Mouse (Mus musculus): Measurements from ENCODE around the gene Card10. TPM values are rescaled to one million over a fixed set of nuclear protein-coding genes. Genes with fewer than 3 reads are reported as not detected.

The Card10 gene
- polyA plus RNA-seq, 1 experiment from 2014 or later, result 2.6 TPM

- Histone ChIP-seq H3K4me1 (peaks cover 82% of the 10 kb centered on the region), H3K27me3 (ENCODE audit: poor library complexity, severe bottlenecking) (peaks cover 84% of the 10 kb centered on the region)
Observed at GRCm38 (mm10) chr15:78842371-78843163, 39.7 kb upstream of the Card10 start, which contains the start of gene Cdc42ep1. Gene Cdc42ep1 (plus strand): TSS chr15:78842624.

DNA sequence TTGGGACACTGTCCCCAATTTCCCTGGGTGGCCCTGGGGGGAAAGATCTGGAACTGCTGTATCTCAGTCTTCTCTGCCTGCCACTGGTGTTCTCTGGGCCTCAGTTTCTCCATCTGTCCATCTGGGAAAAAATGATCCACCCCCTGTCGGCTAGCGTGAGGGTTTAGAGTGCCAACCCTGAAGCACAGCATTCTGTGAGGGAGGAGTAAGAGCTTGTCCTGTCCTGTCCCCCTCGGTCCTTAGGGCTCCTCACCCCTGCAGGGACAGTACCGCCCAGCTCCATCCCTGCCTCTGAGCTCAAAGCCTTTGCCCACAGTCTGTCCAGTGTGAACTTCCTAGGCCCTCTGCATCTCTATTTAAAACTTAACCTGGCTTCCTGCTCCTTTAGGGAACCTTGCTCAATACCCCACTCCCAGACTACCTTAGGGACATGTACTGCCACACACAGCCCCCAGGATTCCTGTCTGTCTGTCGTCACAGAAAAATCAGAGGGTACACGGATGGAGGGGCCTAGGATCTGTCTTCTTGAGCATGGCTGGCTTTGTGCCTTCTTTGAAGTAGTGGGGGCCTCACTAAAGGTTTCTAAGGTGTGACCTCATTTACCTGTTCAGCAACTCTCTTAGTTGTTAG is 38.4 kb upstream of the Card10 start:
- 38% methylated on average over 6 of the region's 6 CpGs for WGBS
- Histone ChIP-seq H3K27ac (no peak overlapping the region; the same call in 1 of the 2 replicates), H3K9me3 (0 out of 2 replicates have a peak, but pooled peaks cover 5% of the 10 kb centered on the region), H3K36me3 (replicated peaks) (no peaks in the 10 kb centered on the region), H3K4me1 (peaks cover 80% of the 10 kb centered on the region), H3K27me3 (ENCODE audit: poor library complexity, severe bottlenecking) (peaks cover 74% of the 10 kb centered on the region), H3K4me3 (no peak overlapping the region)
- no peak for DNase-seq (ENCODE audit: extremely low spot score, low spot score)

More at GRCm38 (mm10) chr15:78842371-78843163, 39.7 kb upstream of the Card10 start, which contains the start of gene Cdc42ep1:
- WGBS, result under 1% methylated on average over 86 of the region's 86 CpGs
- peak within 1 kb of the TSS; percentile 60 for H3K4me3 ChIP-seq
- H3K36me3 ChIP-seq (replicated peaks), result no peaks in the 10 kb centered on the region
- DNase-seq (ENCODE audit: extremely low spot score, low spot score), result no peak
- H3K27ac ChIP-seq, result peak within 1 kb of the TSS; percentile 87
- H3K9me3 ChIP-seq, result no peaks in the 10 kb centered on the region

GRCm38 (mm10) chr15:78840751-78841150 is 37.9 kb upstream of the Card10 start:
- Histone ChIP-seq H3K27me3 (ENCODE audit: poor library complexity, severe bottlenecking) (peaks cover 68% of the 10 kb centered on the region), H3K36me3 (replicated peaks) (no peaks in the 10 kb centered on the region), H3K27ac (peak overlapping the region; percentile 72; the same call in 1 of the 2 replicates), H3K4me1 (peaks cover 80% of the 10 kb centered on the region), H3K4me3 (no peak overlapping the region), H3K9me3 (0 out of 2 replicates have a peak, but pooled peaks cover 5% of the 10 kb centered on the region)
- 46% methylated on average over 11 of the region's 11 CpGs for WGBS
- DNase-seq (ENCODE audit: extremely low spot score, low spot score), result no peak

- H3K27ac ChIP-seq, result peak overlapping the region; percentile 72; the same call in 1 of the 2 replicates
Observed at GRCm38 (mm10) chr15:78840241-78840640, 37.4 kb upstream of the Card10 start.

DNA sequence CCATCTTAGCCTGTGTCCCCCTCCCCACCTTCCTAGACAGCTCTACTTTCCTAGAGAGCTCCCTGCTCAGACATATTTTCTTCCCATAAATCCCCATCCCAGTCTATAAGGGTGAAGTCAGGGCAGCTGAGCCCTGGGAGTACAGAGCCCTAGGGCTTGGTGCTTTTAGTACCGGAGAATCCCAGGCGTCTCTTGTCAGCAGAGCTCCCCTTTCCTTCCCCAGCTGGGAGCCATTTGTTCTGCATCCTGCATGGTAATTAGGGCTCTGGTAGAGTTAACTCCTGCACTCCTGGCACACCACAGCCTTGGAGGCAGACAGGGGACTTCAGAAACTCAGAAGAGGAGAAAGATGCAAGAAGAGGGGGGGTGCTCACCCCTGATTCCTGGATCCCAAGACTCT is 36.9 kb upstream of the Card10 start:
- H3K27ac ChIP-seq, result peak overlapping the region; percentile 72
- 0 out of 2 replicates have a peak overlapping the region, but pooled peaks have one; percentile 5 for H3K4me3 ChIP-seq
- H3K4me1 ChIP-seq, result peaks cover 80% of the 10 kb centered on the region
- 3% methylated on average over 2 of the region's 2 CpGs for WGBS
- peaks cover 58% of the 10 kb centered on the region for H3K27me3 ChIP-seq (ENCODE audit: poor library complexity, severe bottlenecking)
- H3K36me3 ChIP-seq (replicated peaks), result no peaks in the 10 kb centered on the region
- no peak for DNase-seq (ENCODE audit: extremely low spot score, low spot score)
- 0 out of 2 replicates have a peak, but pooled peaks cover 5% of the 10 kb centered on the region for H3K9me3 ChIP-seq

More at GRCm38 (mm10) chr15:78840241-78840640, 37.4 kb upstream of the Card10 start:
- no peak for DNase-seq (ENCODE audit: extremely low spot score, low spot score)
- Histone ChIP-seq H3K27me3 (ENCODE audit: poor library complexity, severe bottlenecking) (peaks cover 63% of the 10 kb centered on the region), H3K4me1 (peaks cover 80% of the 10 kb centered on the region), H3K9me3 (0 out of 2 replicates have a peak, but pooled peaks cover 5% of the 10 kb centered on the region), H3K4me3 (no peak overlapping the region), H3K36me3 (replicated peaks) (no peaks in the 10 kb centered on the region)
- 44% methylated on average over 3 of the region's 3 CpGs for WGBS

- no peak for DNase-seq (ENCODE audit: extremely low spot score, low spot score)
- Histone ChIP-seq H3K4me3 (no peak overlapping the region), H3K9me3 (0 out of 2 replicates have a peak, but pooled peaks cover 5% of the 10 kb centered on the region), H3K4me1 (peaks cover 80% of the 10 kb centered on the region), H3K27me3 (ENCODE audit: poor library complexity, severe bottlenecking) (peaks cover 44% of the 10 kb centered on the region), H3K36me3 (replicated peaks) (no peaks in the 10 kb centered on the region), H3K27ac (peak overlapping the region; percentile 87)
- 38% methylated on average over 8 of the region's 8 CpGs for WGBS
Observed at GRCm38 (mm10) chr15:78836086-78836621, 33.3 kb upstream of the Card10 start.

DNA sequence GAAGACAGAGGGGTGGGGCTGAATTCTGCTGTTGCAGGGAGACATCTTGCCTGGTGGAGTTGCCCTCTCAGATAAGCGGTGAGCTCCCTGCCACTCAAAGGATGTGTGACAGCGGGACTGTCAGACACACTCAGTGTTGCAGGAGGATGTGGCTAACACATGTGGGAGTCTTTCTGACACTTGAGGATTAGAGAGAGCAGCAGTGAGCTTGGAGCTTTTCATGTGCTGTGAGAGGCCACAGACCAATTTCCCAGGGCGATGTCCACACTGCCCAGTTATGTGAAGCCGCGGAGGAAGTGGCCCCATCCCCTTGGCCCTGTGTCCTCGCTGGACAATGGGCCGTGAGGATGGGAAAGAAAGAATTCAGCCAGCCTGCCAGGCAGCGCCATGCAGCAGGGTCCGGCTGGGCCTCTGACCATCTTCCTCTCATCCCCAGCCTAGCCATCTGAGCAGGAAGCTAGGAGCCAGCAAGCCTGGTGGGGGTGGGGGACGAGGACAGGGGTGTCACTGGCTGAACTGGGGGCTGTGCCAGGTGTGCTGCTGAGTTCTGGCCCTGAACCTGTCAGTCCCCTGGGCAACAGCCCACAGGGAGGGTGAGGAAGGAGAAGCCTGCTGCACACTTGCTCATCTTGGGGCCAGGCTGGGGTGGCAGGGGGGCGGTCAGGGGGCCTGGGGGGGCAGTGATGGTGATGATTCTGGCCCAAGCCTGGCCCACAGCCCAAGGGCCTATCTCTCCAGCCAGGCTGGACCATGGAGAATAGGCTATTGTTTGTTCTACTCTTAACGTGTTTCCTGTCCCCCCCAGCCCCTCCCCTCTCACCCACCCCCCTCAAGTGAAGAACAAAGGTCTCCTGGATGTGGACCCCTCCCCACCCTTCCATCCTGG is 32.6 kb upstream of the Card10 start:
- 22% methylated on average over 12 of the region's 12 CpGs for WGBS
- DNase-seq (ENCODE audit: extremely low spot score, low spot score), result no peak
- H3K4me3 ChIP-seq, result 0 out of 2 replicates have a peak overlapping the region, but pooled peaks have one; percentile 2

GRCm38 (mm10) chr15:78834233-78835005 is 31.6 kb upstream of the Card10 start:
- Histone ChIP-seq H3K27me3 (ENCODE audit: poor library complexity, severe bottlenecking) (peaks cover 27% of the 10 kb centered on the region), H3K9me3 (0 out of 2 replicates have a peak, but pooled peaks cover 5% of the 10 kb centered on the region), H3K4me1 (peaks cover 66% of the 10 kb centered on the region), H3K36me3 (replicated peaks) (no peaks in the 10 kb centered on the region), H3K27ac (peak overlapping the region; percentile 87), H3K4me3 (no peak overlapping the region)
- no peak for DNase-seq (ENCODE audit: extremely low spot score, low spot score)
- WGBS, result 49% methylated on average over 10 of the region's 10 CpGs

More for the DNA sequence above, 32.6 kb upstream of the Card10 start:
- Histone ChIP-seq H3K36me3 (replicated peaks) (no peaks in the 10 kb centered on the region), H3K4me1 (peaks cover 77% of the 10 kb centered on the region), H3K27ac (peak overlapping the region; percentile 87), H3K27me3 (ENCODE audit: poor library complexity, severe bottlenecking) (peaks cover 37% of the 10 kb centered on the region), H3K9me3 (0 out of 2 replicates have a peak, but pooled peaks cover 5% of the 10 kb centered on the region)

- peak overlapping the region; percentile 87 for H3K27ac ChIP-seq
Observed at GRCm38 (mm10) chr15:78833582-78833981, 30.7 kb upstream of the Card10 start.

GRCm38 (mm10) chr15:78832701-78833123 is 29.9 kb upstream of the Card10 start:
- no peaks in the 10 kb centered on the region for H3K36me3 ChIP-seq (replicated peaks)
- 9% methylated on average over 14 of the region's 14 CpGs for WGBS
- peak overlapping the region; percentile 21 for H3K4me3 ChIP-seq
- peaks cover 67% of the 10 kb centered on the region for H3K4me1 ChIP-seq
- H3K27ac ChIP-seq, result peak overlapping the region; percentile 87
- H3K27me3 ChIP-seq (ENCODE audit: poor library complexity, severe bottlenecking), result peaks cover 35% of the 10 kb centered on the region
- 0 out of 2 replicates have a peak, but pooled peaks cover 5% of the 10 kb centered on the region for H3K9me3 ChIP-seq
- DNase-seq (ENCODE audit: extremely low spot score, low spot score), result peak; percentile 70

More at GRCm38 (mm10) chr15:78833582-78833981, 30.7 kb upstream of the Card10 start:
- no peak for DNase-seq (ENCODE audit: extremely low spot score, low spot score)
- Histone ChIP-seq H3K36me3 (replicated peaks) (no peaks in the 10 kb centered on the region), H3K27me3 (ENCODE audit: poor library complexity, severe bottlenecking) (peaks cover 26% of the 10 kb centered on the region), H3K4me1 (peaks cover 59% of the 10 kb centered on the region), H3K9me3 (0 out of 2 replicates have a peak, but pooled peaks cover 5% of the 10 kb centered on the region), H3K4me3 (no peak overlapping the region)
- 90% methylated on average over 3 of the region's 3 CpGs for WGBS
